ENCODE assay signal across 11 mouse cellular contexts in the genomic region with DNA sequence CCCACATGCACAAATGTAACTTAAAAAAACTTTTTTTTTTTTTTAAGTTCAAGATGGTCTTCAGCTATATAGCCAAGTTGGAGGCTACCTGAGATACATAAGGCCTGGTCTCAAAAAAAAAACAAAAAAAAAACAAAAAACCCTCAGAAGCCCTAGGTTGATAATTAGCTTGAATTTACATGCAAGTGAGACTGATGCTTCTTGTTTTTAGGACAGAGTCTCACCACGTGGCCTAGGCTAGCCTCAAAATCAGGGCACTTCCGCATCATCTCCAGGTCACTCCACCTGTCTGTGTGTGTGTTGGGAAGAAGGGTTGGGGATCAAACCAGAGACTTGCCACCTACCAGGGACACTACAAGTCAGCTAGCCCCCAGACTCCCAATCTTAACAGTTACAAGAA. TPM values are rescaled to one million over a fixed set of nuclear protein-coding genes. Genes with fewer than 3 reads are reported as not detected.
DNase-seq lines count a peak whose midpoint lies in the region; ATAC-seq and TF ChIP-seq lines count a peak whose summit lies in the region.
"Had no signal": no experiment of that assay in that cellular context is flagged by ENCODE, and none has a peak within 500 bp of the region (broad histone marks: within the 10 kb centered on the region; RNA-seq: fewer than 3 reads in every experiment).

A gene (minus strand): TSS at position 112 of the 400 bp plus-strand sequence.

- no peak for DNase-seq in spleen, adult 2 months (ENCODE audit: low read depth in 1 of 2, low spot score in 2 of 2)
- no peak for DNase-seq in spleen, postnatal 36 days (ENCODE audit: low spot score in 2 of 2)
- DNase-seq in thymus, postnatal 14 days: no peak
- DNase-seq in right cerebral cortex, adult 2 months (ENCODE audit: low spot score in 2 of 2): no peak
- DNase-seq: adrenal gland, postnatal 10 days; cerebellum, adult 9-11 months had no signal

- 86% methylated on average over 2 of the region's 2 CpGs for WGBS in kidney, embryonic 15.5 days
- 89% methylated on average over 2 of the region's 2 CpGs for WGBS in kidney, embryonic 14.5 days
- WGBS in spleen, adult 2 months: 60% methylated on average over 2 of the region's 2 CpGs
- 82% methylated on average over 2 of the region's 2 CpGs for WGBS in intestine, embryonic 15.5 days
- WGBS in stomach, embryonic 16.5 days: 72% methylated on average over 2 of the region's 2 CpGs

- peaks cover 48% of the 10 kb centered on the region for H3K36me3 ChIP-seq in kidney, embryonic 15.5 days
- peaks cover 32% of the 10 kb centered on the region for H3K36me3 ChIP-seq in kidney, embryonic 14.5 days (ENCODE audit: control insufficient read depth, insufficient read depth, low read length)
- H3K36me3 ChIP-seq in spleen, adult 2 months (ENCODE audit: control insufficient read depth, insufficient read depth, low read length): no peaks in the 10 kb centered on the region; the same call in 1 of the 2 replicates
- H3K36me3 ChIP-seq in intestine, embryonic 15.5 days: peaks cover 6% of the 10 kb centered on the region; the same call in 1 of the 2 replicates
- H3K36me3 ChIP-seq in stomach, embryonic 16.5 days (ENCODE audit: control insufficient read depth, insufficient read depth, low read length): no peaks in the 10 kb centered on the region

- TF ChIP-seq POLR2A in spleen, adult 2 months (IDR thresholded peaks at IDR 0.05; ENCODE audit: low read depth, low read length): no peak

- no peak within 1 kb of the TSS for H3K9ac ChIP-seq in kidney, embryonic 15.5 days
- no peak within 1 kb of the TSS for H3K9ac ChIP-seq in kidney, embryonic 14.5 days (ENCODE audit: low read depth, low read length)
- H3K9ac ChIP-seq in intestine, embryonic 15.5 days: no peak within 1 kb of the TSS
- no peak within 1 kb of the TSS for H3K9ac ChIP-seq in stomach, embryonic 16.5 days (ENCODE audit: low read length)
- H3K9ac ChIP-seq: hindbrain, embryonic 15.5 days had no signal

- no peak within 1 kb of the TSS for H3K4me2 ChIP-seq in kidney, embryonic 15.5 days
- no peak within 1 kb of the TSS for H3K4me2 ChIP-seq in kidney, embryonic 14.5 days (replicated peaks; ENCODE audit: low read depth, low read length)
- no peak within 1 kb of the TSS for H3K4me2 ChIP-seq in intestine, embryonic 15.5 days (replicated peaks)
- no peak within 1 kb of the TSS for H3K4me2 ChIP-seq in stomach, embryonic 16.5 days (ENCODE audit: low read depth, low read length)
- H3K4me2 ChIP-seq: hindbrain, embryonic 15.5 days had no signal

- no peaks in the 10 kb centered on the region for H3K9me3 ChIP-seq in kidney, embryonic 15.5 days (replicated peaks)
- no peaks in the 10 kb centered on the region for H3K9me3 ChIP-seq in kidney, embryonic 14.5 days (ENCODE audit: control insufficient read depth, low read length)
- H3K9me3 ChIP-seq in intestine, embryonic 15.5 days: no peaks in the 10 kb centered on the region
- no peaks in the 10 kb centered on the region for H3K9me3 ChIP-seq in stomach, embryonic 16.5 days (replicated peaks; ENCODE audit: control insufficient read depth, low read length)
- H3K9me3 ChIP-seq: hindbrain, embryonic 15.5 days had no signal

- no peak for ATAC-seq in kidney, embryonic 15.5 days (replicated peaks; ENCODE audit: low FRiP score)
- no peak for ATAC-seq in kidney, embryonic 14.5 days (ENCODE audit: low FRiP score, low TSS enrichment)
- ATAC-seq in intestine, embryonic 15.5 days: no peak
- no peak for ATAC-seq in stomach, embryonic 16.5 days (ENCODE audit: insufficient read depth, low FRiP score)

- H3K27ac ChIP-seq in kidney, embryonic 15.5 days: peak within 1 kb of the TSS; percentile 37; the same call in 1 of the 2 replicates
- no peak within 1 kb of the TSS for H3K27ac ChIP-seq in kidney, embryonic 14.5 days (ENCODE audit: low read depth, low read length)
- peak within 1 kb of the TSS; percentile 89 for H3K27ac ChIP-seq in spleen, adult 2 months (ENCODE audit: insufficient read depth, low read length)
- peak within 1 kb of the TSS; percentile 56 for H3K27ac ChIP-seq in intestine, embryonic 15.5 days
- peak within 1 kb of the TSS; percentile 75 for H3K27ac ChIP-seq in stomach, embryonic 16.5 days (ENCODE audit: low read length)
- H3K27ac ChIP-seq: hindbrain, embryonic 15.5 days had no signal

- peaks cover 13% of the 10 kb centered on the region for H3K4me1 ChIP-seq in kidney, embryonic 15.5 days
- peaks cover 6% of the 10 kb centered on the region; the same call in 1 of the 2 replicates for H3K4me1 ChIP-seq in kidney, embryonic 14.5 days (ENCODE audit: control insufficient read depth, insufficient read depth, low read length)
- peaks cover 11% of the 10 kb centered on the region for H3K4me1 ChIP-seq in spleen, adult 2 months (ENCODE audit: control insufficient read depth, insufficient read depth, insufficient read length)
- H3K4me1 ChIP-seq in intestine, embryonic 15.5 days (replicated peaks): peaks cover 4% of the 10 kb centered on the region
- H3K4me1 ChIP-seq in stomach, embryonic 16.5 days (ENCODE audit: control insufficient read depth, insufficient read depth, low read length): peaks cover 12% of the 10 kb centered on the region

- no peak for TF ChIP-seq CTCF in spleen, adult 2 months (IDR thresholded peaks at IDR 0.05; ENCODE audit: extremely low read depth, insufficient read depth, insufficient read length, insufficient replicate concordance)

- H3K4me3 ChIP-seq in kidney, embryonic 15.5 days (replicated peaks): no peak within 1 kb of the TSS
- H3K4me3 ChIP-seq in kidney, embryonic 14.5 days (ENCODE audit: low read length): no peak within 1 kb of the TSS
- H3K4me3 ChIP-seq in spleen, adult 2 months (ENCODE audit: extremely low read depth, insufficient read depth, insufficient read length): peak within 1 kb of the TSS; percentile 6; the same call in 1 of the 2 replicates
- H3K4me3 ChIP-seq in intestine, embryonic 15.5 days (replicated peaks): no peak within 1 kb of the TSS
- H3K4me3 ChIP-seq in stomach, embryonic 16.5 days (replicated peaks; ENCODE audit: low read length): no peak within 1 kb of the TSS
- H3K4me3 ChIP-seq: hindbrain, embryonic 15.5 days had no signal

- H3K27me3 ChIP-seq in kidney, embryonic 15.5 days: no peaks in the 10 kb centered on the region
- no peaks in the 10 kb centered on the region for H3K27me3 ChIP-seq in kidney, embryonic 14.5 days (ENCODE audit: control insufficient read depth, insufficient read depth, low read length)
- no peaks in the 10 kb centered on the region for H3K27me3 ChIP-seq in spleen, adult 2 months (ENCODE audit: control insufficient read depth, insufficient read depth, low read length)
- no peaks in the 10 kb centered on the region for H3K27me3 ChIP-seq in intestine, embryonic 15.5 days (replicated peaks)
- H3K27me3 ChIP-seq in stomach, embryonic 16.5 days (ENCODE audit: control insufficient read depth, insufficient read depth, low read length): no peaks in the 10 kb centered on the region
- H3K27me3 ChIP-seq: hindbrain, embryonic 15.5 days had no signal

RNA-seq across cellular contexts. Expression of the gene that starts here (rescaled TPM):
- polyA plus RNA-seq in kidney, embryonic 15.5 days (2015; fragmentation: Nextera tagmentation; extraction: Ambion mirVana): 8.6 and 9.8 TPM in 2 replicates
- 6.4 and 7.4 TPM in 2 replicates for polyA plus RNA-seq in kidney, embryonic 14.5 days (2014; fragmentation: Nextera tagmentation; extraction: Ambion mirVana)
- 1.0 and 1.5 TPM in 2 replicates for polyA plus RNA-seq in spleen, adult 2 months (2012; rRNA removed)
- 5.3 and 6.7 TPM in 2 replicates for polyA plus RNA-seq in intestine, embryonic 15.5 days (2015; fragmentation: Nextera tagmentation; extraction: Ambion mirVana)
- 6.7 and 7.3 TPM in 2 replicates for polyA plus RNA-seq in stomach, embryonic 16.5 days (2015; fragmentation: Nextera tagmentation; extraction: Ambion mirVana)
